Mouse (Mus musculus): Measurements from ENCODE around the gene Arsg.

GRCm38 (mm10) chr11:109480440-109480839, 7.3 kb downstream of the Arsg start:
- no peak for TF ChIP-seq POLR2A (IDR thresholded peaks at IDR 0.05; ENCODE audit: control insufficient read depth, extremely low read depth, insufficient read depth, low read length, poor library complexity)
- no peak for TF ChIP-seq CTCF (IDR thresholded peaks at IDR 0.05; ENCODE audit: borderline replicate concordance, control insufficient read depth, extremely low read depth, insufficient read depth, low read length, poor library complexity)
